Mouse (Mus musculus): ENCODE data around the gene Kpna7. TPM values are rescaled to one million over a fixed set of nuclear protein-coding genes. Genes with fewer than 3 reads are reported as not detected.

Kpna7 gene
- polyA plus RNA-seq, 1 experiment from 2014 or later: not detected

- Histone ChIP-seq H3K36me3 (0 out of 2 replicates have a peak, but pooled peaks cover 5% of the 10 kb centered on the region), H3K27me3 (ENCODE audit: insufficient read depth, poor library complexity, severe bottlenecking) (peaks cover 21% of the 10 kb centered on the region), H3K9me3 (no peaks in the 10 kb centered on the region), H3K4me3 (peak overlapping the region; percentile 87), H3K27ac (peak overlapping the region; percentile 97), H3K4me1 (peaks cover 50% of the 10 kb centered on the region)
- WGBS: under 1% methylated on average over 29 of the region's 56 CpGs
- peak; percentile 97 for DNase-seq (ENCODE audit: low spot score)
Observed at GRCm38 (mm10) chr5:144964872-144965638, 118.8 kb downstream of the Kpna7 start.

- DNase-seq (ENCODE audit: low spot score): no peak
- WGBS: 15% methylated on average over 8 of the region's 8 CpGs
Observed at GRCm38 (mm10) chr5:144964465-144964864, 119.4 kb downstream of the Kpna7 start.

GRCm38 (mm10) chr5:144963817-144964261, 120.0 kb downstream of the Kpna7 start:
- peak overlapping the region; percentile 87 for H3K4me3 ChIP-seq
- 3% methylated on average over 13 of the region's 13 CpGs for WGBS
- peak; percentile 86 for DNase-seq (ENCODE audit: low spot score)
- peak overlapping the region; percentile 37 for H3K27ac ChIP-seq
- H3K4me1 ChIP-seq: peaks cover 60% of the 10 kb centered on the region
- H3K27me3 ChIP-seq (ENCODE audit: insufficient read depth, poor library complexity, severe bottlenecking): peaks cover 21% of the 10 kb centered on the region
- 0 out of 2 replicates have a peak, but pooled peaks cover 5% of the 10 kb centered on the region for H3K36me3 ChIP-seq
- no peaks in the 10 kb centered on the region for H3K9me3 ChIP-seq

More at GRCm38 (mm10) chr5:144964465-144964864, 119.4 kb downstream of the Kpna7 start:
- Histone ChIP-seq H3K27me3 (ENCODE audit: insufficient read depth, poor library complexity, severe bottlenecking) (peaks cover 21% of the 10 kb centered on the region), H3K36me3 (0 out of 2 replicates have a peak, but pooled peaks cover 5% of the 10 kb centered on the region), H3K4me3 (peak overlapping the region; percentile 87), H3K27ac (peak overlapping the region; percentile 97; the same call in 1 of the 2 replicates), H3K9me3 (no peaks in the 10 kb centered on the region), H3K4me1 (peaks cover 54% of the 10 kb centered on the region)

GRCm38 (mm10) chr5:144963401-144963800, 120.4 kb downstream of the Kpna7 start:
- Histone ChIP-seq H3K9me3 (no peaks in the 10 kb centered on the region), H3K4me3 (peak overlapping the region; percentile 87), H3K27me3 (ENCODE audit: insufficient read depth, poor library complexity, severe bottlenecking) (peaks cover 21% of the 10 kb centered on the region), H3K36me3 (0 out of 2 replicates have a peak, but pooled peaks cover 5% of the 10 kb centered on the region), H3K4me1 (peaks cover 64% of the 10 kb centered on the region), H3K27ac (peak overlapping the region; percentile 37)
- WGBS: 40% methylated on average over 3 of the region's 3 CpGs
- DNase-seq (ENCODE audit: low spot score): no peak

GRCm38 (mm10) chr5:144958271-144958670, 125.6 kb downstream of the Kpna7 start:
- H3K4me1 ChIP-seq: peaks cover 64% of the 10 kb centered on the region

GRCm38 (mm10) chr5:144954432-144954831, 129.4 kb downstream of the Kpna7 start:
- no peaks in the 10 kb centered on the region for H3K27me3 ChIP-seq (ENCODE audit: insufficient read depth, poor library complexity, severe bottlenecking)
- 84% methylated on average over 7 of the region's 7 CpGs for WGBS
- no peak for DNase-seq (ENCODE audit: low spot score)
- no peak overlapping the region for H3K4me3 ChIP-seq
- no peaks in the 10 kb centered on the region for H3K36me3 ChIP-seq
- no peaks in the 10 kb centered on the region for H3K9me3 ChIP-seq
- H3K4me1 ChIP-seq: peaks cover 43% of the 10 kb centered on the region
- no peak overlapping the region for H3K27ac ChIP-seq

More at GRCm38 (mm10) chr5:144958271-144958670, 125.6 kb downstream of the Kpna7 start:
- Histone ChIP-seq H3K36me3 (0 out of 2 replicates have a peak, but pooled peaks cover 5% of the 10 kb centered on the region), H3K4me3 (no peak overlapping the region), H3K27me3 (ENCODE audit: insufficient read depth, poor library complexity, severe bottlenecking) (no peaks in the 10 kb centered on the region), H3K9me3 (no peaks in the 10 kb centered on the region), H3K27ac (no peak overlapping the region)
- WGBS: 80% methylated on average over 9 of the region's 9 CpGs
- DNase-seq (ENCODE audit: low spot score): no peak

- H3K4me3 ChIP-seq: no peak overlapping the region
- H3K4me1 ChIP-seq: peaks cover 40% of the 10 kb centered on the region
- no peaks in the 10 kb centered on the region for H3K27me3 ChIP-seq (ENCODE audit: insufficient read depth, poor library complexity, severe bottlenecking)
- no peaks in the 10 kb centered on the region for H3K36me3 ChIP-seq
- 75% methylated on average over 2 of the region's 2 CpGs for WGBS
- DNase-seq (ENCODE audit: low spot score): no peak
- no peak overlapping the region for H3K27ac ChIP-seq
- H3K9me3 ChIP-seq: no peaks in the 10 kb centered on the region
Observed at GRCm38 (mm10) chr5:144952592-144952991, 131.2 kb downstream of the Kpna7 start.

GRCm38 (mm10) chr5:144950428-144951051, 133.3 kb downstream of the Kpna7 start:
- DNase-seq (ENCODE audit: low spot score): no peak
- H3K27me3 ChIP-seq (ENCODE audit: insufficient read depth, poor library complexity, severe bottlenecking): no peaks in the 10 kb centered on the region
- no peak overlapping the region for H3K4me3 ChIP-seq
- H3K36me3 ChIP-seq: no peaks in the 10 kb centered on the region
- H3K4me1 ChIP-seq: peaks cover 39% of the 10 kb centered on the region
- WGBS: 88% methylated on average over 5 of the region's 5 CpGs
- H3K27ac ChIP-seq: no peak overlapping the region
- no peaks in the 10 kb centered on the region for H3K9me3 ChIP-seq

GRCm38 (mm10) chr5:144949856-144950255, 134.0 kb downstream of the Kpna7 start:
- Histone ChIP-seq H3K36me3 (no peaks in the 10 kb centered on the region), H3K4me3 (no peak overlapping the region), H3K9me3 (no peaks in the 10 kb centered on the region), H3K27ac (no peak overlapping the region), H3K27me3 (ENCODE audit: insufficient read depth, poor library complexity, severe bottlenecking) (no peaks in the 10 kb centered on the region), H3K4me1 (peaks cover 45% of the 10 kb centered on the region)
- DNase-seq (ENCODE audit: low spot score): no peak
- WGBS: 81% methylated on average over 4 of the region's 4 CpGs

GRCm38 (mm10) chr5:144948422-144948821, 135.4 kb downstream of the Kpna7 start:
- no peak for DNase-seq (ENCODE audit: low spot score)

GRCm38 (mm10) chr5:144948002-144948401, 135.8 kb downstream of the Kpna7 start:
- H3K27me3 ChIP-seq (ENCODE audit: insufficient read depth, poor library complexity, severe bottlenecking): no peaks in the 10 kb centered on the region
- H3K27ac ChIP-seq: no peak overlapping the region
- peaks cover 43% of the 10 kb centered on the region for H3K4me1 ChIP-seq
- WGBS: 76% methylated on average over 1 of the region's 1 CpGs
- no peak for DNase-seq (ENCODE audit: low spot score)
- no peak overlapping the region for H3K4me3 ChIP-seq
- H3K36me3 ChIP-seq: no peaks in the 10 kb centered on the region
- H3K9me3 ChIP-seq: no peaks in the 10 kb centered on the region

More at GRCm38 (mm10) chr5:144948422-144948821, 135.4 kb downstream of the Kpna7 start:
- Histone ChIP-seq H3K27ac (no peak overlapping the region), H3K27me3 (ENCODE audit: insufficient read depth, poor library complexity, severe bottlenecking) (no peaks in the 10 kb centered on the region), H3K36me3 (no peaks in the 10 kb centered on the region), H3K9me3 (no peaks in the 10 kb centered on the region), H3K4me3 (no peak overlapping the region), H3K4me1 (peaks cover 43% of the 10 kb centered on the region)
- 70% methylated on average over 11 of the region's 11 CpGs for WGBS

- no peak for DNase-seq (ENCODE audit: low spot score)
- 81% methylated on average over 4 of the region's 4 CpGs for WGBS
- Histone ChIP-seq H3K9me3 (no peaks in the 10 kb centered on the region), H3K4me1 (peaks cover 55% of the 10 kb centered on the region), H3K36me3 (no peaks in the 10 kb centered on the region), H3K27ac (no peak overlapping the region), H3K27me3 (ENCODE audit: insufficient read depth, poor library complexity, severe bottlenecking) (no peaks in the 10 kb centered on the region), H3K4me3 (no peak overlapping the region)
Observed at GRCm38 (mm10) chr5:144946032-144946431, 137.8 kb downstream of the Kpna7 start.

- 79% methylated on average over 7 of the region's 7 CpGs for WGBS
- H3K27me3 ChIP-seq (ENCODE audit: insufficient read depth, poor library complexity, severe bottlenecking): no peaks in the 10 kb centered on the region
Observed at GRCm38 (mm10) chr5:144944932-144945331, 138.9 kb downstream of the Kpna7 start.

More at GRCm38 (mm10) chr5:144944932-144945331, 138.9 kb downstream of the Kpna7 start:
- DNase-seq (ENCODE audit: low spot score): no peak
- H3K4me1 ChIP-seq: peaks cover 64% of the 10 kb centered on the region
- H3K36me3 ChIP-seq: no peaks in the 10 kb centered on the region
- H3K27ac ChIP-seq: no peak overlapping the region
- H3K9me3 ChIP-seq: no peaks in the 10 kb centered on the region
- no peak overlapping the region for H3K4me3 ChIP-seq
